Mouse (Mus musculus) megakaryocyte, embryonic 14.5 days (primary cell): ENCODE measurements around the gene Gse1.

ENCODE experiments used
- FLI1 ChIP-seq: IDR thresholded peaks from 2 replicates; pipeline ENCODE4 v1.6.1; 2012; ENCODE audit warnings: low read length, inconsistent platforms, mixed read lengths
- GATA1 ChIP-seq: IDR thresholded peaks from 3 replicates; pipeline ENCODE4 v1.6.1; 2012; ENCODE audit warnings: mixed read lengths, low read length, inconsistent platforms, borderline replicate concordance

DNA sequence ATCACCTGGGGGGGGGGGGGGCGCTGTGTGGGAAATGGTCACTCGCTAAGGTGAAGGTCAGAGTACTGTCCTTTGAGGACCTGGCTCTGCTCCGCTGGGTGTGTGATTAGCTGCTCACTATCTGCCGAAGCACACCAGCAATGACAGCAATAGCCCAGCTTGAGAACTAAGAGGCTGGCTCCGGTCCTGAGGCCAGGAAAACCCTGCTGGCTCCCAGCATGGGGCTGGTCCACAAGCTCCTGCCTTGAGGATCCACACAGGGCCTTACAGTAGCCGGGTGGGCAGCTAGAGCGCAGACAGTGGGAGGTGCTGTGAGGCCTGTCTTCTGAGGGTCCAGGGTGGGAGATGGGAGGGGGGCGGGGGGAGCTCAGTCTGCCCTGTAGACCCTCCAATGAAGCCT, 79.9 kb downstream of the Gse1 start:
- TF ChIP-seq FLI1: no peak
- TF ChIP-seq GATA1: no peak
